Mouse (Mus musculus) thymus, postnatal 25 days (tissue): ENCODE results near the gene Prune1.
"Not testable (repeated sequence)": the region's sequence is repeated elsewhere in the genome, so short reads cannot be mapped to it uniquely, and the experiment has no call there.

Source experiments
- DNase-seq: peaks from one replicate; pipeline ENCODE4 v3.0.0; 2022

The Prune1 gene

GRCm38 (mm10) chr3:95235386-95236301, 46.2 kb downstream of the Prune1 start:
- DNase-seq: no peak

DNA sequence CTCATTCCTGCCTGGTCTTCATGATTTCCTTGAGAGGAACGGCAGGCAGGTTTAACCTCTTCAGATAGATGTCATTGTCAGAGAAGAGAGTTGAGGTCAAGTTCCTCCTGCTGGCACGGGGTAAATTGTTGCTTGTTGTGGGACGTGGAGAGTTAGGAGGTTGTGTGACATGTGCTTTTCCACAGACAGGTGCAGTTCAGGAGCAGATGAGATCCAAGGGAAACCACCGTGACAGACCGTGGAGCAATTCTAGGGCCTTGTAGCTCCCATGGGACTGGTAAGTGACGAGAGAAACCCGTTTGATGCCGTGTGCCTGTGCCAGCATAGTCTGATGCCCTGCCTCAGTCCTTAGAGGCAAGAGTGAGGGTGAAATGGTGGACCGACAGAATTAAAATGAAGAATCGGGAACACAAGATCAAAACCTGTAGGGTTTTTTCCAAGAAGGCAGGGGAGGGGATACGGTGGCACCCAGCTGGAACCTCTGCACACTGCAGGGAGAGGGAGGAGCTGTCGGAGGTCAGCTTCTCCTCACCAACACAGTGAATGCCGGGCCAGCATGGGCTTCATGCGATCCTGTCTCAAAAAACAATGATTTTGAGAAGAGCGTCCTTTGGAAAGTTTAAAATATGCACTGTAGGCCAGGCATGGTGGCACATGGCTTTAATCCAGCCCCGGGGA, 48.4 kb downstream of the Prune1 start:
- DNase-seq: no peak

GRCm38 (mm10) chr3:95232771-95233170, 49.1 kb downstream of the Prune1 start:
- no peak for DNase-seq

DNA sequence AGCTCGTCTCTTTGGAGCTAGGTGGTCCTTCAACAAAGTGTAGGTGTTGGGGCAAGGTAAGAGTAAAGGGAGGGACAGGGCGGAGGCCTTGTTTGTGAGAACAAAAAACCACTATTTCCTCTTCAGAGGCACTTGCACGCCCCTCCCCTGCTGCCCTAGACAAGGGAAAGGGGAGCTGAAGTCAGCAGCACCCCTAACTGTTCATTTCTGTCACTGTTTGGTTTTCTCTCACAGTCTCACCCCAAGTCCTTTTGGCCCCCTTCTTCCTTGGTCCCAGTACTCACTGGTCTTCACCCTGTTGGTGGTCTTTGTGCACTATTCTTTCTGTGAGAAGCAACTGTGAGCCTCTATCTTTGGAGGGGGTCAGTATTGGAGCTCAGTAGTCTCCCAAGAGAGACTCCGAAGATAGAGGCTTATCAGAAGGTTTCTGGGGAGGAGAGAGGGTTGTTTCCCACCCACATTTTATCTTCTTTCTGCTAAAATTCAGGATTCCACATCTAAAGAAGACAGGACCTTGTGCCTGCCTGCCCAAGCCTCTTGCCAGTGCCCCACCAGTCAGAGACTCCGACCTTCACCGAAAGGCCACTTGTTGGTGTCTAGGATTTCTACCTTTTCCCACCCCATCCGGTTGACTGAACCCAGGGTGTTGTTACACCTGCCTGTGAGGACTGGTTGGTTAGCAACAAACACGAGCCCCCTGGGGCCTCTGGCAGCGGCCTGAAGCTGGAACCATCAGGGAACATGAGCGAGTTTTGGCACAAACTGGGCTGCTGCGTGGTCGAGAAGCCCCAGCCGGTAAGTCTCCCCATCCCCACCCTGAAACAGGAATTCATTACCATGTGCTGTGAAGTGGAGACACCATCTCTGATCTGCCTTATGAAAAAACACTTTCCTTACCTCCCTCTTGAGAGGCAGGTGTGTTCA, 50.3 kb downstream of the Prune1 start, which contains the start of gene Mllt11:
Gene Mllt11 (minus strand): TSS at position 874 of the 924 bp plus-strand sequence.
- DNase-seq: peak; percentile 75

DNA sequence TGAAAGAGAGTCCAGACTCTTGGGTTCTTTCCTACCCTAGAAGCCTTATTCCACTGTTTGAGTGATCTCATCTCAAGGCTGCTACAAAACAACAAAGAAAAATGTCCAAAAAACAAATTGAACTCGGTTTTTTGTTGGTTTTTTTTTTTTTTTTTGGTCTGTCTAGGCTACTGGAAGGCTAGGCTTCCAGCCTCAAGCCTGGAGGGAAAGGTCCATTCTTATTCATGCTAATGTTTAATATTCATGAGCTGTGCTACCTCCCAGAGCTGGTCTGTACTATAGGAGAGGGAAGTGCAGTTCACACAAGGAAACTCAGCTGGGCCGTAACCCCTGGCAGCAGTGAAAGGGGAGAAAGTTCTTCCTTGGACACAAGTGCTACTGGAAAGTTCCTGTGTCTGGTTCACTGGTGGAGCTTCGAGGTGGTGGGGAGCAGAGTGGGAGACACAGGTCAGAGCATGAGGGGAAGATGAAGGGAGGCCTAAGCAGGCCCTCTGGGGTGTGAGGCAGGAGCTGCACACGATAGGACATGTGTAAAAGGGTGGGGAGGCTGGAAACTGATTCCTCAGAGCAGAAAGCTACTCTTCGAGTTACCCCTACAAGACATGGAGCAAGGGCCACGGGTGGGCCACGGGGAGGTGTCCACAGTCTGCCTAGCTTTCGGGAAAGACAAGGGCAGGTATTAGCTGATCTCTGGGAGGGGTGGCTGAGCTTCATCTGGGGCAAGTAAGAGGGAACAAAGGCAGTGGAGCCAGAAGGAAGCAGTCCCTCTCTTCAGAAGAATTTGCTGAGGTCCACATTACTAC, 51.2 kb downstream of the Prune1 start:
- peak; percentile 55 for DNase-seq

- peak; percentile 48 for DNase-seq
Measured at GRCm38 (mm10) chr3:95229781-95230494, 51.9 kb downstream of the Prune1 start.

GRCm38 (mm10) chr3:95228894-95229780, 52.7 kb downstream of the Prune1 start:
- DNase-seq: peak; percentile 64

GRCm38 (mm10) chr3:95228148-95228893, 53.6 kb downstream of the Prune1 start, which contains the start of gene Cdc42se1:
Cdc42se1 (plus strand) TSS chr3:95228732.
- DNase-seq: peak; percentile 93

DNA sequence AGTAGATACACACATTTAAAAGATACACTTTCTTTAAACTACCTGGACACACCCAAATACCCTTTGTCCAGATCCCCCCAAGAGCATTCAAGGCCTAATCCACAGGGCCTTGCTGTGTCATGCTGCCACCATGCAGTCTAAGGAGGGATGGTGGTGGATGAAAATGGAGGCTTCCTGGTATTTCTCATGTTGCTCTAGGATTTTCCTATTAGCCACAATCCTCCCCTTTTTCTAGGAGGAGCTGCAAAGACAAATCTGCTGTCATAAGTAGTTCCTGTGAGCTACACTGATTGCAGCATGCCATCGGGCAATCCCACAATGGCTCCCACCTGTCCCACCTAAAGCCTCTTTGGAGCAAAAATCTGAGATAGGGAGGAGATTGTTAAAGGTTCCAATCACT, 54.7 kb downstream of the Prune1 start:
- no peak for DNase-seq

GRCm38 (mm10) chr3:95224295-95224694, 57.6 kb downstream of the Prune1 start:
- DNase-seq: no peak

GRCm38 (mm10) chr3:95223041-95223440, 58.8 kb downstream of the Prune1 start:
- no peak for DNase-seq

DNA sequence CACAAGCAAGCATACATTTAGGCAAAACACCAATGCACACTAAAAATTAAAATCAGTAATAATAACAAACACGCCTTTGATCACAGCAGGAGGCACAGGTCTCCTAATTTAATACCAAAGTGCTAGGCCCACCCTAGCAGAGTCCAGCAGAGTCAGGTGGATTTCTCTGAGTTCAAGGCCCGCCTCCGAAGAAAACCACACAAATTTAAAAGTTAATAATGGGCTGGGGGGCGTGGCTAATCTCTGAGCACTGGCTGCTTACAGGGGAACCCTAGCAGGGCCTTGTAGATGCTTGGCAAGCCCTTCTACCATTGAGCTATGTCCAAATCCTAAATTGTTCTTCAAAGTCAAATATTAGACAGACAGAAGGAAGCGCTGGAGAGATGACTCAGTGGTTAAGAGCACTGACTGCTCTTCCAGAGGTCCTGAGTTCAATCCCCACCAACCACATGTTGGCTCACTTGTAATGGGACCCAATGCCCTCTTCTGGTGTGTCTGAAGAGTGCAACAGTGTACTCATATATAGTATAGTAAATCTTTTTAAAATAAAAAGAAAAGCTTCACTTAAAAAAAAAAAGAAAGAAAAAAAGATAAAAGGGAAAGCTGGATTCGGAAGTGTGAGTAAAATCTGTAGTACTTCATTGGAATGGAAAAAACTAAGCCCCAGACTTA, 63.3 kb downstream of the Prune1 start:
- DNase-seq: no peak

GRCm38 (mm10) chr3:95217255-95218134, 64.4 kb downstream of the Prune1 start, which contains the start of gene Gabpb2:
Gabpb2 (minus strand) TSS chr3:95217916.
- DNase-seq: peak; percentile 98

- DNase-seq: no peak
Measured at GRCm38 (mm10) chr3:95216655-95217254, 65.1 kb downstream of the Prune1 start.

- no peak for DNase-seq
Measured at GRCm38 (mm10) chr3:95213609-95213975, 68.3 kb downstream of the Prune1 start.

DNA sequence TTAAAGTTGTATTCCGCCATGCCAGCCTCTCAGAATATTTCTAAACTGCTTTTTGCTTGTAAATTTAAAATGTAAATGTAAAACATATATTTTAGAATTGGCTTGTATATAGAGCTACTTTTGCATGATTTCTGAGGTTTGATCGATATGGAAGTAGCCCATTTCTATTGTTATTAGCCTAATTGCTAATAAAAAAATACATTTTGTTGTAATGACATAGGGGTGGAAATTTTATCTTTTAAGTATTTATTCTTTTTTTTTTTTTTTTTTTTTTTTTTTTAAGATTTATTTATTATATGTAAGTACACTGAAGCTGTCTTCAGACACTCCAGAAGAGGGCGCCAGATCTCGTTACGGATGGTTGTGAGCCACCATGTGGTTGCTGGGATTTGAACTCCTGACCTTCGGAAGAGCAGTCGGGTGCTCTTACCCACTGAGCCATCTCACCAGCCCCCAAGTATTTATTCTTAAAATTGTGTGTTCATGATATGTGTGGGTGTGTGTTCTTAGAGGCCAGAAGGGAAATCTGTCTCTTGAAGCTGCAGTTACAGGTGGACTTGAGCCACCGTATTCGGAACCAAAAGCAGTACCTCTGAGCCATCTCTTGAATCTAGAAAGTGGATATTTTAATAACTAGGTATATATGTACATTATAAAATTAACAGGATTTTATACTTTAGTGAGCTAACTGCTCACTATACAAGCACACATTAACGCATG, 68.8 kb downstream of the Prune1 start:
- not testable (repeated sequence) for DNase-seq

DNA sequence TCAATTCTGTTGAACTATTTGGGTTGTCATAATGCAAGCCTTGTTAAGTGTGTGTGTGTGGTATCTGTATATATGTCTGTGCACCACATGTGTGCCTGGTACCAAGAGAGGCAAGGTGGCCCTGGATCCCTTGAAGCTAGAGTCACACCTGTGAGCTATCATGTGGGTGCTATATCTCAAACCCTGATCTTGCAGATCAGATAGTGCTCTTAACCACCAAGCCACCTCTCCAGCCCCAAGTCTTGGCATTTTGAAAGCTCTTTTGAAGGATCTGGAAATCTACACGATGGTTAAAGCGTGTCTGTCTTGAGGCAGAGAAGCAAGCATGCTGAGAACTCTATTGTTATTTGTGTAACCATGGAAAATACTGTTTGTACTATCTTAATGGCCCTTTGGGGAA, 71.3 kb downstream of the Prune1 start:
- DNase-seq: peak; percentile 59
